In genomic region chr1:80339425-80340021, GRCm38 (mm10) we compare ENCODE assay signal across 8 mouse cellular contexts. TPM values are rescaled to one million over a fixed set of nuclear protein-coding genes. Genes with fewer than 3 reads are reported as not detected.
DNase-seq lines count a peak whose midpoint lies in the region; TF ChIP-seq lines count a peak whose summit lies in the region.

No protein-coding gene starts in this region.

- H3K9me3 ChIP-seq in ES-Bruce4 (replicated peaks; ENCODE audit: control insufficient read depth, insufficient read depth, low read length, poor library complexity, severe bottlenecking): no peaks in the 10 kb centered on the region
- H3K9me3 ChIP-seq in embryonic facial prominence, embryonic 10.5 days: no peaks in the 10 kb centered on the region

- peak; percentile 36 for DNase-seq in kidney, adult 11 months
- no peak for DNase-seq in kidney, adult 18-20 months
- peak; percentile 10 for DNase-seq in embryonic facial prominence, embryonic 10.5 days (ENCODE audit: low spot score)
- DNase-seq in heart, postnatal 10 days: peak; percentile 42 to 50
- DNase-seq in left cerebral cortex, adult 8-10 months (ENCODE audit: low spot score in 2 of 2): peak; percentile 12 to 13
- DNase-seq in mesoderm, embryonic 11.5 days (ENCODE audit: low read depth, low spot score): peak; percentile 25
- DNase-seq in spleen, postnatal 4 days (ENCODE audit: low spot score in 2 of 2): peak; percentile 41 to 77

- no peaks in the 10 kb centered on the region for H3K27me3 ChIP-seq in ES-Bruce4 (ENCODE audit: control insufficient read depth, insufficient read depth, low read length, poor library complexity, severe bottlenecking)
- H3K27me3 ChIP-seq in embryonic facial prominence, embryonic 10.5 days (replicated peaks; ENCODE audit: low read depth, poor library complexity, severe bottlenecking): no peaks in the 10 kb centered on the region

- H3K36me3 ChIP-seq in ES-Bruce4 (ENCODE audit: control insufficient read depth, insufficient read depth, low read length, poor library complexity, severe bottlenecking): no peaks in the 10 kb centered on the region; the same call in none of the 2 replicates
- peaks cover 6% of the 10 kb centered on the region; the same call in 1 of the 2 replicates for H3K36me3 ChIP-seq in embryonic facial prominence, embryonic 10.5 days (replicated peaks)

- H3K27ac ChIP-seq in ES-Bruce4 (ENCODE audit: insufficient read depth, low read length): no peak overlapping the region
- peak overlapping the region; percentile 97 for H3K27ac ChIP-seq in embryonic facial prominence, embryonic 10.5 days (replicated peaks)

- no peaks in the 10 kb centered on the region for H3K4me1 ChIP-seq in ES-Bruce4 (ENCODE audit: control insufficient read depth, insufficient read depth, low read length)
- H3K4me1 ChIP-seq in embryonic facial prominence, embryonic 10.5 days: peaks cover 28% of the 10 kb centered on the region

- H3K4me3 ChIP-seq in ES-Bruce4 (ENCODE audit: low read depth, low read length): peak overlapping the region; percentile 79
- peak overlapping the region; percentile 90 for H3K4me3 ChIP-seq in embryonic facial prominence, embryonic 10.5 days

- intact Hi-C loops in heart, postnatal 10 days (cut with DNase I): loop anchor here (5.0 kb wide), 1 partner anchor 42 kb away; no protein-coding TSS in a partner anchor

- TF ChIP-seq CTCF in ES-Bruce4 (IDR thresholded peaks at IDR 0.05; ENCODE audit: low read depth, low read length): no peak

- TF ChIP-seq EP300 in ES-Bruce4 (IDR thresholded peaks at IDR 0.05; ENCODE audit: insufficient read depth, low read depth, low read length): no peak

- TF ChIP-seq POLR2A in ES-Bruce4 (IDR thresholded peaks at IDR 0.05; ENCODE audit: insufficient read depth, low read length): no peak

- peak overlapping the region; percentile 100 for H3K9ac ChIP-seq in ES-Bruce4 (ENCODE audit: low read depth, poor library complexity, severe bottlenecking)

- under 1% methylated on average over 33 of the region's 33 CpGs for WGBS in embryonic facial prominence, embryonic 10.5 days

RNA-seq across cellular contexts. Expression of gene Cul3, which starts 0.8 kb away (rescaled TPM):
- polyA plus RNA-seq in ES-Bruce4 (2011; ENCODE audit: insufficient read depth, insufficient read length, low read depth, missing spikeins): 181 and 196 TPM in 2 replicates
- polyA plus RNA-seq in embryonic facial prominence, embryonic 10.5 days (2016; fragmentation: Nextera tagmentation; extraction: Ambion mirVana): 33.1 and 37.5 TPM in 2 replicates
- total RNA-seq in heart, postnatal 10 days (2021): 100 to 1,000 TPM; 122 to 128 TPM
- total RNA-seq in left cerebral cortex, adult 8-10 months (2022): 100 to 1,000 TPM; 121 to 151 (median 142) TPM
